Mouse (Mus musculus): Measurements from ENCODE around the gene Cyp26c1. TPM values are rescaled to one million over a fixed set of nuclear protein-coding genes. Genes with fewer than 3 reads are reported as not detected.

Gene Cyp26c1
- not detected in 2 replicates for polyA plus RNA-seq (2014; fragmentation: Nextera tagmentation; extraction: Ambion mirVana)

DNA sequence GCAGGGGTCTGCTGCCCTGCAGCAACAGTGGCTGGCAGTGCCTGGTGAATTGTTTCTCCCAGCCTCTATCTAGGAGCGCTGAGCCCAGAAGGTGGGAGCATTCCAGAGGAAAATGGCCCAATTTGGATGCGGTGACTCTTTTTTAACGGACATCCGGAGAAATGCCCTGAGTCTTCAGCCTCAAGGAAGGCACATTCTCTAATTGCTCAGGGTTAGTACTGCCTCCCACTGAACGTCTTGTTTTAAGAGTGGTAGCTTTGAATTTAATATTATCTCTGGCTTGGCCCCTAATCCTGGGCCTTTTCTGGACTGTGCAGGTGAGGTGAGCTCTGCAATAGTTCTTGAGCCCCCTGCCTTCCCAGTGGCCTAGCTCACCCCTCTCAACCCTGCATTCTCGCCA is at the start of gene Cyp26c1:
Cyp26c1 (plus strand) TSS at position 301 of the 400 bp plus-strand sequence.
- no peak within 1 kb of the TSS for H3K27ac ChIP-seq (ENCODE audit: low read depth, low read length)
- H3K4me2 ChIP-seq (ENCODE audit: low read depth): no peak within 1 kb of the TSS
- under 1% methylated on average over 6 of the region's 6 CpGs for WGBS
- H3K9ac ChIP-seq (ENCODE audit: low read length): no peak within 1 kb of the TSS
- ATAC-seq (ENCODE audit: insufficient read depth, low FRiP score, low TSS enrichment) (no peak), DNase-seq (ENCODE audit: low spot score) (no peak)
- no peak within 1 kb of the TSS for H3K4me3 ChIP-seq (ENCODE audit: low read depth, low read length)
- H3K27me3 ChIP-seq (ENCODE audit: control insufficient read depth, insufficient read depth, low read length): peaks cover 75% of the 10 kb centered on the region
- no peaks in the 10 kb centered on the region for H3K9me3 ChIP-seq (ENCODE audit: control insufficient read depth, low read length)
- peaks cover 3% of the 10 kb centered on the region; the same call in 1 of the 2 replicates for H3K4me1 ChIP-seq (ENCODE audit: control insufficient read depth, insufficient read depth, low read length)
- no peaks in the 10 kb centered on the region for H3K36me3 ChIP-seq (ENCODE audit: control insufficient read depth, insufficient read depth, low read length)

DNA sequence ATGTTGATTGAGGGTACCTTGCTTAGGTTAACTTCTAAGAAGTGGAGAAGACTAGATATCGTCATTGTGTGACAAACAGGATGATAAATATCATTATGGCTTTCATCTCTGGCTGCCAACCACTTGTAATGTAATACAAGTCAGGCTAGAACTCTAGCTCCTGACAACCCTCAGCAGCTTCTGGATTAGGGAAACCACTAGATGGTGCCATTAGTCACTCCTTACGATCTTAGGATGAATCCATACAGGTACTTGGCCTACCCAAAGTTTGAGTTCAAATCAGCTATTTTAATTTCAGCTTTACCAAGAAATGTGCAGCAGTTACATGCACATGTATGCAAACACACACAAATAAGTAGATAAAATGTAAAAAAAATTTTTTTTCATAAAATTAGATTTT is 37.4 kb upstream of the Cyp26c1 start:
- 32% methylated on average over 2 of the region's 2 CpGs for WGBS
- no peak for DNase-seq (ENCODE audit: low spot score)
- no peak for ATAC-seq (ENCODE audit: insufficient read depth, low FRiP score, low TSS enrichment)

DNA sequence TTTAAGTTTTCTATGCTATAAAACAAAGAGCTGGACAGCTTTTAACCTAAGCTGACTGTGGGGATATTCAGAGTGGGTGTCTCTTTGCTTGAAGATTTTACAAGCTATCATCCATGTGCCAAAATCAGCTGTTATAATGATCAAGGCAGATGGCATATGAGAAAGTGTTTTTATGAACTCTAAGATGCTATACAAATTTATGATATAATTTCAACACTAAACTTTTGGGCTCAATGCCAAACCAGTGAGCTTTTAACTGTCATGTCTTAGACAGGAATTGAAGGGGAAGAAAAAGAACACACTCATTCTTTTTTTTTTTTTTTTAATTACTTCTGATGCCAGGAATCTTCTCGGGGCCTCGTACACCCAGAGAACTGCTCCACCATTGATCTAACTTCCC is 34.9 kb upstream of the Cyp26c1 start:
- 78% methylated on average over 2 of the region's 2 CpGs for WGBS
- Histone ChIP-seq H3K4me1 (ENCODE audit: control insufficient read depth, insufficient read depth, low read length) (no peaks in the 10 kb centered on the region), H3K27ac (ENCODE audit: low read depth, low read length) (no peak overlapping the region), H3K4me3 (ENCODE audit: low read depth, low read length) (no peak overlapping the region), H3K9ac (ENCODE audit: low read length) (no peak overlapping the region), H3K4me2 (ENCODE audit: low read depth) (no peak overlapping the region), H3K27me3 (ENCODE audit: control insufficient read depth, insufficient read depth, low read length) (no peaks in the 10 kb centered on the region), H3K9me3 (ENCODE audit: control insufficient read depth, low read length) (no peaks in the 10 kb centered on the region), H3K36me3 (ENCODE audit: control insufficient read depth, insufficient read depth, low read length) (no peaks in the 10 kb centered on the region)
- no peak for ATAC-seq (ENCODE audit: insufficient read depth, low FRiP score, low TSS enrichment)
- no peak for DNase-seq (ENCODE audit: low spot score)

More for the DNA sequence above, 37.4 kb upstream of the Cyp26c1 start:
- Histone ChIP-seq H3K9me3 (ENCODE audit: control insufficient read depth, low read length) (no peaks in the 10 kb centered on the region), H3K4me1 (ENCODE audit: control insufficient read depth, insufficient read depth, low read length) (no peaks in the 10 kb centered on the region), H3K36me3 (ENCODE audit: control insufficient read depth, insufficient read depth, low read length) (no peaks in the 10 kb centered on the region), H3K4me2 (ENCODE audit: low read depth) (no peak overlapping the region), H3K4me3 (ENCODE audit: low read depth, low read length) (no peak overlapping the region), H3K9ac (ENCODE audit: low read length) (no peak overlapping the region), H3K27ac (ENCODE audit: low read depth, low read length) (no peak overlapping the region), H3K27me3 (ENCODE audit: control insufficient read depth, insufficient read depth, low read length) (no peaks in the 10 kb centered on the region)

DNA sequence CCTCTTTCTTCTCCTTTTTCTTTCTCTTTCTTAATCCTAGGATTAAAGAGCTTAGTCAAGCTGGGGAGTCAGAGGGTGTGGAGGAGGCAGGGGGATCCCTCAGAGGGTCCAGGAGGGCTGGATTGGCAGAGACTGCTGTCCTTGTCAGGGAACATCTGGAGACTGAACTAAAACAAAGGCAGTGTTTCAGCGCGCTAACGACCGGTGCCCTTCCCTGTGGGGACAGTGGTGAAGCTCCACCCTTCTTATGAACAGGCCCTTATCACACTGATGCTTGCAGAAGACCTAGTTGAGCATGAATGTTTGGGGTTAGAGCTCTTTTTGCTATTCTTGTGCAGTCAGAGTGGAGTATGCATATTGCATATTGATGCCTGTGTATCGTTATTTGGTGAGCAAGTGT is 31.4 kb upstream of the Cyp26c1 start:
- WGBS: 52% methylated on average over 5 of the region's 5 CpGs
- ATAC-seq (ENCODE audit: insufficient read depth, low FRiP score, low TSS enrichment) (no peak), DNase-seq (ENCODE audit: low spot score) (no peak)
- Histone ChIP-seq H3K27ac (ENCODE audit: low read depth, low read length) (no peak overlapping the region), H3K4me2 (ENCODE audit: low read depth) (no peak overlapping the region), H3K36me3 (ENCODE audit: control insufficient read depth, insufficient read depth, low read length) (no peaks in the 10 kb centered on the region), H3K9ac (ENCODE audit: low read length) (no peak overlapping the region), H3K9me3 (ENCODE audit: control insufficient read depth, low read length) (no peaks in the 10 kb centered on the region), H3K4me1 (ENCODE audit: control insufficient read depth, insufficient read depth, low read length) (no peaks in the 10 kb centered on the region), H3K27me3 (ENCODE audit: control insufficient read depth, insufficient read depth, low read length) (no peaks in the 10 kb centered on the region), H3K4me3 (ENCODE audit: low read depth, low read length) (no peak overlapping the region)

DNA sequence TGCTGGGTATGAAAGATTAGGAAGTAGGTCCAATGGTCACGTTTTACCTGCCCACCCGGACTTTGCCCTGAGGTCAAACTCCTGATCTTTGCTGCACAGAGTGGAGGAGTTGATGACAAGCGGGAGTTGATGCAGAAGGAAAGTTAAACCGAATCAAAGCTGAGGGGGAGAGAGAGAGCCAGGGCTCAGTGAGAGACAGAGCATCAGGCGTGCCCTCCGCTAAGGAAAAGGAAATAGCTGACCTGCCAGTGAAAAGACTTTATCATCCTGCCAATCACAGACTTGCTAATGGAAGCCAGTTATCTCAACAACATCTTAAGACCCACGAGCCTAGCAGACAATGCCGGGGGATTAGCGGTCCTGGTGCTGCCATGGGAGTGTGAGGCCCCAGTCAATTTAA is 28.9 kb upstream of the Cyp26c1 start:
- Histone ChIP-seq H3K4me1 (ENCODE audit: control insufficient read depth, insufficient read depth, low read length) (no peaks in the 10 kb centered on the region), H3K27ac (ENCODE audit: low read depth, low read length) (no peak overlapping the region), H3K36me3 (ENCODE audit: control insufficient read depth, insufficient read depth, low read length) (no peaks in the 10 kb centered on the region), H3K4me2 (ENCODE audit: low read depth) (no peak overlapping the region), H3K9me3 (ENCODE audit: control insufficient read depth, low read length) (no peaks in the 10 kb centered on the region), H3K4me3 (ENCODE audit: low read depth, low read length) (no peak overlapping the region), H3K27me3 (ENCODE audit: control insufficient read depth, insufficient read depth, low read length) (no peaks in the 10 kb centered on the region), H3K9ac (ENCODE audit: low read length) (no peak overlapping the region)
- DNase-seq (ENCODE audit: low spot score) (no peak), ATAC-seq (ENCODE audit: insufficient read depth, low FRiP score, low TSS enrichment) (no peak)
- 8% methylated on average over 9 of the region's 9 CpGs for WGBS

DNA sequence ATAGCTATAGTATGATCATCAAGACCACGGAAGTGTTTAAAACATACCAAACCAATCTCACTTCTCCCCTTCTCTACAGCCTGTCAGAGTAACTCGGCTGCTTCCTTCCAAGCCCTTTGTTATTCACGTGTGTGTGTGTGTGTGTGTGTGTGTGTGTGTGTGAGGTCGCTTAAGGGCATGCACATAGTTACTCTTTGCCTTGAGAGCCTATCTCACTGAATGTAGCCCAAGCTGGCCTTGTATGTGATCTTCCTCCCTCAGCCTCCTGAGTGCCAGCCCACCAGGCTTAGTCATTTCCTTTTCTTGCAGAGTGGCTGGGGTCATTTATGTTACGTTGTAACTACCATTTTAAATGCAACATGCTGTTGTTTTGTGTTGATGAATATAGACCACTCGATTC is 20.1 kb upstream of the Cyp26c1 start:
- ATAC-seq (ENCODE audit: insufficient read depth, low FRiP score, low TSS enrichment) (no peak), DNase-seq (ENCODE audit: low spot score) (no peak)
- no peak overlapping the region for H3K9ac ChIP-seq (ENCODE audit: low read length)
- no peak overlapping the region for H3K4me3 ChIP-seq (ENCODE audit: low read depth, low read length)
- WGBS: 71% methylated on average over 6 of the region's 6 CpGs
- no peaks in the 10 kb centered on the region for H3K9me3 ChIP-seq (ENCODE audit: control insufficient read depth, low read length)
- H3K27me3 ChIP-seq (ENCODE audit: control insufficient read depth, insufficient read depth, low read length): no peaks in the 10 kb centered on the region
- H3K27ac ChIP-seq (ENCODE audit: low read depth, low read length): no peak overlapping the region
- no peak overlapping the region for H3K4me2 ChIP-seq (ENCODE audit: low read depth)
- no peaks in the 10 kb centered on the region for H3K4me1 ChIP-seq (ENCODE audit: control insufficient read depth, insufficient read depth, low read length)
- H3K36me3 ChIP-seq (ENCODE audit: control insufficient read depth, insufficient read depth, low read length): no peaks in the 10 kb centered on the region

DNA sequence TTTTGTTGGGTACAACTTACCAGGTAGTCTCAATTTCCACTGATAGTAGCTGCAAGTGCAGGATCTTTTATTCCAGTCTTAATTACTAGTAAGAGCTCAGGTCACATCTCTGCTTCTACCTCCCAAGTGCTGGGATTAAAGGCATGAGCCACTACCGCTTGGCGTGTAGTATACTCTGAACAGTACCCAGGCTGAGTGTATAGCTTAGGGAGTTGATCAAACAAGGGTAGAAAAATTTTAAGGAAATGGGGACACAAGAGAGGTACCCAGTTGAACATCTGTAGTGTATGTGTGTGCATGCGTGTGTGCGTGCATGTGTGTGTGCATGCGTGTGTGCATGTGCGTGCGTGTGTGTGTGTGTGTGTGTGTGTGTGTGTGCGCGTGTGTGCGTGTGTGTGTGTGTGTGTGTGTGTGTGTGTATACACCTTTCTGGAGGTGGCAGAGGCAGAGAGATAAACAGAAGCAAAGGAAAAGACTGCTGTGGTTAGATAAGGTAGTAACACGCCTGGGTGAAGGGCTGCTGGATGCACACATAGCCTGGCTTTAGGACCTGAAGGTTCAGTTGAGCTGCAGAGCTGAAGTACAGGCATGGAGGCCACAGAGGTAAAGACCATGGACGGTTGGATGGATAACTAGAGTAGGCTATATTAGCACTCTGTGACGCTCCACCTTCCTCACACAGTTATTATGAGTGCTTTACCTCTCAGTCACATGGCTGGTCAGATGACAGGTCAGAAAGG is 17.4 kb upstream of the Cyp26c1 start:
- Histone ChIP-seq H3K4me2 (ENCODE audit: low read depth) (no peak overlapping the region), H3K27ac (ENCODE audit: low read depth, low read length) (no peak overlapping the region), H3K36me3 (ENCODE audit: control insufficient read depth, insufficient read depth, low read length) (no peaks in the 10 kb centered on the region), H3K4me1 (ENCODE audit: control insufficient read depth, insufficient read depth, low read length) (no peaks in the 10 kb centered on the region), H3K27me3 (ENCODE audit: control insufficient read depth, insufficient read depth, low read length) (no peaks in the 10 kb centered on the region), H3K4me3 (ENCODE audit: low read depth, low read length) (no peak overlapping the region), H3K9me3 (ENCODE audit: control insufficient read depth, low read length) (no peaks in the 10 kb centered on the region), H3K9ac (ENCODE audit: low read length) (no peak overlapping the region)
- no peak for DNase-seq (ENCODE audit: low spot score)
- ATAC-seq (ENCODE audit: insufficient read depth, low FRiP score, low TSS enrichment): no peak
- 57% methylated on average over 13 of the region's 13 CpGs for WGBS

DNA sequence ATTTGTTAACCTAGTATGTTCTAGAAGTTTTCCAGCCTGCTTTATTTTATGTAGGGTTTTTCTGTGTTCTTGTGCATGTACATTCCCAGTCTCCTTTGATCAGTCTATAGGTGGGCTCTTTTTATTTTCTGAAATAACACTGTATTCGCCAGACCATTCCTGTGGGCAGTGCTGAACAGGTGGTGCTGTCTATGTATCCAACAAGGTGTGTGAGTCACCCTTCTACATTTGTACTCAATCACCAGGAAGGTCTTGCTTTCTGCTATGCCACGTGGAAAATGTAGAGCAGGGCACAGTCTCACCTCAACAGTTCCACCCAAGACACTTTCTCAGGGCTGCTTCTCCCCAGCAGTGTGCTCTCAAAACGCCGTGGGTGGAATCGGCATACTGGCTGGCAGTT is 16.7 kb upstream of the Cyp26c1 start:
- no peak overlapping the region for H3K9ac ChIP-seq (ENCODE audit: low read length)
- no peak overlapping the region for H3K4me3 ChIP-seq (ENCODE audit: low read depth, low read length)
- no peaks in the 10 kb centered on the region for H3K36me3 ChIP-seq (ENCODE audit: control insufficient read depth, insufficient read depth, low read length)
- no peak overlapping the region for H3K27ac ChIP-seq (ENCODE audit: low read depth, low read length)
- WGBS: 86% methylated on average over 5 of the region's 5 CpGs
- no peak for DNase-seq (ENCODE audit: low spot score)
- H3K4me1 ChIP-seq (ENCODE audit: control insufficient read depth, insufficient read depth, low read length): no peaks in the 10 kb centered on the region
- no peak overlapping the region for H3K4me2 ChIP-seq (ENCODE audit: low read depth)
- ATAC-seq (ENCODE audit: insufficient read depth, low FRiP score, low TSS enrichment): no peak
- no peaks in the 10 kb centered on the region for H3K9me3 ChIP-seq (ENCODE audit: control insufficient read depth, low read length)
- H3K27me3 ChIP-seq (ENCODE audit: control insufficient read depth, insufficient read depth, low read length): no peaks in the 10 kb centered on the region

DNA sequence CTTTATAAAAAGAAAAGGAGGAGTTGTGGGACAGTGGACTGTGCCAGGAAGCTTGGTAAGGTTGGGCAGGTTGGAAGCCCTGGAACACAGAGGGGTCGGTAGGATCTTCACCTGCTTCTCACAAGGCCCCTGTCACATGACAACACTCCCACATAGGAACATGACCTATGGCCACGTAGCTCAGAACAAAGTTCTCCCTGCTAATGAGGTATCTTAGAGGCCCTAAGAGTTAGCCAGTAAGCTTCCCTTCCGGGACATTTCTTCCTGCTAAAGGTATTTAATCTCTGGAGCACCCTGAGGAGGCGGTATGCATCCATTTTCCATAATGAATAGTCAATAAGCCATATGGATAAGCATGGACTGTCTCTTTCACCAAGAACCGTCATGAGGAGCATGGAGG is 15.9 kb upstream of the Cyp26c1 start:
- DNase-seq (ENCODE audit: low spot score): no peak
- H3K4me3 ChIP-seq (ENCODE audit: low read depth, low read length): no peak overlapping the region
- H3K27me3 ChIP-seq (ENCODE audit: control insufficient read depth, insufficient read depth, low read length): no peaks in the 10 kb centered on the region

More for the DNA sequence above, 15.9 kb upstream of the Cyp26c1 start:
- H3K9me3 ChIP-seq (ENCODE audit: control insufficient read depth, low read length): no peaks in the 10 kb centered on the region
- H3K27ac ChIP-seq (ENCODE audit: low read depth, low read length): no peak overlapping the region
- ATAC-seq (ENCODE audit: insufficient read depth, low FRiP score, low TSS enrichment): no peak
- H3K4me1 ChIP-seq (ENCODE audit: control insufficient read depth, insufficient read depth, low read length): no peaks in the 10 kb centered on the region
- 86% methylated on average over 5 of the region's 5 CpGs for WGBS
- H3K9ac ChIP-seq (ENCODE audit: low read length): no peak overlapping the region
- H3K4me2 ChIP-seq (ENCODE audit: low read depth): no peak overlapping the region
- no peaks in the 10 kb centered on the region for H3K36me3 ChIP-seq (ENCODE audit: control insufficient read depth, insufficient read depth, low read length)
